Mouse (Mus musculus) layer of hippocampus, adult 11-12 months (tissue): ENCODE data around the gene Zfp462.
A peak's percentile ranks its signal among the peaks of the same experiment; 100 is the strongest.

Experiments used
- DNase-seq: peaks from one replicate; pipeline ENCODE4 v3.0.0; 2022; ENCODE audit warnings: low spot score

Gene Zfp462

DNA sequence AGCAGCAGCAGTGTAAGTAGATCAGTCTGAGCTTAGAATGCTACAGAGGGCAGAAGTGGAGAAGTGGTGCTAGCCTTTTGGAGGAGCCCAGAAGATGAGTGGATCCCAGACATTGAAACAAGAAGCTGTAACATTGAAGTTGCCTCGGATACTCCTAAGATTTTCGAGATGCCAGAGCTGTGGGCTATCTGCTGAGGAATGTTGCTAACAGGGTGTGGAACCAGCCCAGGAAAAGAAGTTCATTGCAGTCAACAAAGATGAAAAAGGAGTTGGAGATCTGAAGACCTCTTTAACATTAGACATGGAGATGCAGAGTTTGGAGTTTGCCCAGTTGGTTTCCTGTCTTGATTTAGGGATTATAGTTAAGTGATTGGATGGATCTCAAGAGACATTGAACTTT lies 51.2 kb downstream of the Zfp462 start:
- no peak for DNase-seq

DNA sequence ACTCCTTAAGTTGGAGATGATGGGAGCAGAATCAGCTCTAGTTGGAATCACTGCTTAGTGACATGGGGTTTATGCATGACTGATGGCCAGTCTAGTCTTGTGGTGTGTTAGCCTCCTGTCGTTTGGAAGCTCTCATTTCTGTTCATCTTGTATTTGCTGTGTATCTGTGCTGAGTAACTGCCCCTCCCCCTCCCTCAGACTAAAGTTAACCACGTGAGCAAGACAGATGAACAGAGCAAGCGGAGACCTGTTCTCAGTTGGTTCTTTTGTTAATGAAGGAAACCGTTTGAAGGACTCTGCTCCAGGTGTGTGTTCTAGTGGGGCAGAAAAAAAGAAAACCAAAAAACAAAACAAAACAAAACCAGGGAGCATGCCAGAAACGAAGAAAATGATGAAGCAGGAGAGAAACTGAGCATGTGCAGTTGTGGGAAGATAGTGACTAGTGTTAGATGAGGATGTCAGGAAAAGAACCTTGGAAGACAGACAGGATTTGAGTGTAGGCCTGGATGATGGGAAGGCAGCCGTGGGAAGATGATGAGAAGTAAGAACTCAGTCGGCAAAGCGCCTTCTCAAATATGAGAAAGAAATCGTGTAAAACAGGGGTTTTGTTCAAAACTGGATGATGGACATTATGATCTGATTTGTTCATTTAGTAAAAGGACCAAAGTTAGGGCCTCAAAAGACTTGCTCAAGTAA lies 53.4 kb downstream of the Zfp462 start:
- no peak for DNase-seq

DNA sequence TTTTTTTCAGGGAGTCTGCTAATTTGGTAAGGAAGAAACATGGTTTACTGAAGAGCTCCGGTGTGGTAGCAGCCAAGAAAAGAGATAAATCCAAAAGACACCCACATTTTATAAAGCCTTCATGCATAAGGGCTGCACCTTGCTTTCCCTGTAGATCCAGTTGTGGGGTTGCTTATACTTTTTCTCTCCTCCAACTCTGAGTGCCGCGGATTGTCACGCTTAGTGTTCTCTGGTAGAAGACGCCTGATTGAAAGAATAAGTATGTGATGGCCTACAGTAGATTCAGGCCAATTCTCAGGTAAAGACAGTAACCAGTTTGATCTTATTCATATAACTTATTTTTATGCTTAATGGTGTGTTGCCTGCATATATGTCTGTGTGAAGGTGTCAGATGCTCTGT lies 54.7 kb downstream of the Zfp462 start:
- no peak for DNase-seq

DNA sequence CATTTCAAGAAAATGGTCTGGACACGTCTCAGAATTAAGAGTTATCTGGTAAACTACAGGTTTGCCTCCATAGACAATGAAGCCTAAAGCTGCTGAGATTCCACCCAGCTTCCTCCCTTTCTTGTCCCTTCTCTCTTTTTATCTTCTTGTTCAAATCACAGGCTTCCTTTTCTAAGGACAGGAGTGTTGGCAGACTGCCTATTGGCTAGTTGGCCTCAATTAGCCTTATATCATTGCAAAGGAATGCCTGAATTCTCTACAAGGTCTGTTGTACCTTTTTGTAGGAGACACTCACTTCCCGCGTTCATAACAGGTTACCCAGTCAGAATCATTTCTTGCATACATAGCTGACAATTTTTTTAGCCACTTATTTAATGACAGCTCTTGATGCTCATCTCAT lies 56.5 kb downstream of the Zfp462 start:
- DNase-seq, result no peak

GRCm38 (mm10) chr4:55003128-55003527 lies 58.3 kb downstream of the Zfp462 start:
- DNase-seq, result no peak

GRCm38 (mm10) chr4:55005066-55005465 lies 60.2 kb downstream of the Zfp462 start:
- peak; percentile 35 for DNase-seq

GRCm38 (mm10) chr4:55005521-55005969 lies 60.7 kb downstream of the Zfp462 start:
- DNase-seq, result peak; percentile 28

- no peak for DNase-seq
Observed at GRCm38 (mm10) chr4:55006024-55006423, 61.2 kb downstream of the Zfp462 start.

DNA sequence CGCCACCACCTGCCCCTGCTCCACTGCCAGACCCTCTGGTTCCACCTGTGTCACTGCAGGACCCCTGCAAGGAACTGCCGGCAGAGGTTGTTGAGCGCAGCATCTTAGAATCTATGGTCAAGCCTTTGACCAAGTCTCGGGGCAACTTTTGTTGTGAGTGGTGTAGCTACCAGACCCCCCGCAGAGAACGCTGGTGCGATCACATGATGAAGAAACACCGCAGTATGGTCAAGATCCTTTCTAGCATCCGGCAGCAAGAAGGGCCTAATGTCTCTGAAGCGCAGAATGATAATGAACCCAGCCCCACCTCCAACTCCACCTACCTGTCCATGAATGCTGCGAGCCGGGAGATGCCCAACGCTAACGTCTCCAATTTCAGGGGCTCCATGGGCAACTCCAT lies 63.8 kb downstream of the Zfp462 start:
- DNase-seq, result no peak

GRCm38 (mm10) chr4:55011391-55011790 lies 66.5 kb downstream of the Zfp462 start:
- no peak for DNase-seq

DNA sequence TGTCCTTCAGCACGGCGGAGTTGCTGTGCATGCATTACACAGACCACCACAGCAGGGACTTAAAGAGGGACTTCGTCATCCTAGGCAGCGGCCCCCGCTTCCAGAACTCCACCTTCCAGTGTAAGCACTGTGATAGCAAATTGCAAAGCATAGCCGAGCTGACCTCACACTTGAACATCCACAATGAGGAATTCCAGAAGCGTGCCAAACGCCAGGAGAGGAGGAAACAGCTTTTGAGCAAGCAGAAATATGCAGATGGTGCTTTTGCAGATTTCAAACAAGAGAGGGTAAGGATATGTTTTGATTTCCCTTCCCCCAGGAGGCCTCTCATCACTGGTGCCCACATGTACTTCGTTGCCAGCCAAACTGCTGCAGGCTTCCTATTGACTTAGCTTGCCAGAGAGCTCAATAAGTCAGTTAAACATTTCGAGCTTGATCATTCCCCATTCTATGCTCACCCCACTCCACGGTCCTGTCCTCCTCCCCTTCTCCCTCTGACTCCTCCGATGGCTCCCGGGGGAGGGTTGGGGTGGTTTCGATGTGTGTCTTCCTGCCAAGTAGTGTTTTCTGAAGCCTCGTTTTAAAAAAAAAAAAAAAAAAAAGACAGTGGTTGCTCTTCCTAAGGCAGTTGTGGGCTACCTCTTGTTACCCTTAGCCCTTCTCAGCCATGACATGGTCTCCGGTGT lies 68.9 kb downstream of the Zfp462 start:
- DNase-seq, result peak; percentile 61

- DNase-seq, result no peak
Observed at GRCm38 (mm10) chr4:55014731-55015463, 70.0 kb downstream of the Zfp462 start.

DNA sequence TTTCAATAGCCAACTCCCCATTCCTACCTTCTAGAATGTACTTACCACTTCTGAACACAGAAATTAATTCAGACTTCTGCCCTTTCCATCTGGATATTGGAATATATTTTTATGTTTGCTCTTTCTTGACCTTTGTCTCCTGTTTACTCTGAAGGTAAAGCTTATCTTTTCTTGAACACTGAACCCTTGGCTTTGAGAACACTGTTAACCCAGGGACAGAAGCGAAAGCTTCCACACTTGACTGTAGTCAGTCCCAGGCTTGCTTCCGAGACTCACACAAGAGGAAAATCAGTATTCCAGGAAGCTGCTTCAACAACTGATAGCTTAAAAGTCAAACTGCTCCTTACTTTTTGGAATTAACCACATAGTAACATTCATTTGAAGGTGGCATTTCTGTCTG lies 70.7 kb downstream of the Zfp462 start:
- DNase-seq, result no peak

- DNase-seq, result no peak
Observed at GRCm38 (mm10) chr4:55026109-55026646, 81.3 kb downstream of the Zfp462 start.

DNA sequence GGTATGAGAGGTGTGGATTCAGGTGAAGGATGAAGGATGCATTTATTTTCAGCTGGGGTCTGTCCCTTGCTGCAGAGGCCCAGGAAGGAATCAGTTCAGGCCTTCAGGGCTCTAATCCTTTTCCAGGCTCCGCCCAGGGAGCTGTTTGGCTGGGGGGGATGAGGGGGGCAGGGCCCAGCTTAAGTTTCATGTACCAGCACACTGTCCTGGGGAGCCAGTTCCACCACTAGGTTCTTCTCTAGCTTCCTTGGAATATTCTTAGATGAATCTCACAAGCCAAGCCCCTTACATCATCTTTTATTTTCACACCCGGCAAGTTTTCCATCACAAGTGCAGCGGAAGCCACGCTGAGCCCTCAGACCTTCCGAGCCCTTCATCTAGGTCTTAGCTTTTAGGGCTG lies 85.6 kb downstream of the Zfp462 start:
- no peak for DNase-seq

DNA sequence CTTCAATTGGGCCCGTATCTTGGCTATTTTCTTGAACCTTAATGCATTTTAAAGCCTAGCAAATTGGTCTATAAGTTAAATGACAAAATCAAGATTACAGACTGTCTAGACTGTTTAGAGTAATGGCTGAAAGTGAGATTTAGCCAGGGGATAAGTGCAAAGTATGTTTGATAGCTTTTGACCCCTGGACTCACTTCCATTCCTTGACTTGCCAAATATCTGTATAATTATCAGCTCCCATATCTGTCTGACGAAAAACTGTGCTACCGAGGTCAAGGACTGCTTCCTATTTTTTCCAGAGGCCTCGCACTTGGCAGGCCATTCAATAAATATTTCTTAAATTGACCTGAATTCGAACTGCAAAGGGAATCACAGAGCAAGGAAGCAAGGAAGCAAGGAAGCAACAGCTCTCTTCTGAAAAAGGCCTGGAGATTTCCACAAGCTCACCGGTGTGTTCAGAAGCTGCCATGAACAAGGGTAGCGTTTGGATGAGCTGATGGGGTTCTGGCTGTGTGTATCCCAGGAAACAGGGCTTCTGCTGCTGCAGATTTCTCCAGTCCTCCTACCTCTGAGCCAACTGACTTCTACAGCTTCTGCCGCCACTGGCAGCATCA lies 87.6 kb downstream of the Zfp462 start:
- DNase-seq, result no peak

DNA sequence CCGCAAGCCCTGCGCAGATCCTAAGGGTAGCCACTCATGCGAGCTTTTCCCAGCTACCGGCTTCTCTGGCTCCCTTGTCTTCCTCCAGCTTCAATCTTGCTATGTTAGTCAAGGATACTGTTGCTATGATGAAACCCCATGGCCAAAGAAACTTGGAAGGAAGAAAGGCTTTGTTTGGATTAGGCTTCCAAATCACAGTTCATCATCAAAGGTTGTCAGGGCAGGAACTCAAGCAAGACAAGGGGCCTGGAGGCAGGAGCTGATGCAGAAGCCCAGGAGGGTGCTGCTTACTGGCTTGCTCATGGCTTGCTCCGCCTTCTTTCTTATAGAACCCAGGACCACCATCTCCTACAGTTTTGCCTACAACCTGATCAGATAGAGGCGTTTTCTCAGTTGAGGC lies 88.6 kb downstream of the Zfp462 start:
- no peak for DNase-seq

- no peak for DNase-seq
Observed at GRCm38 (mm10) chr4:55038139-55038538, 93.3 kb downstream of the Zfp462 start.

DNA sequence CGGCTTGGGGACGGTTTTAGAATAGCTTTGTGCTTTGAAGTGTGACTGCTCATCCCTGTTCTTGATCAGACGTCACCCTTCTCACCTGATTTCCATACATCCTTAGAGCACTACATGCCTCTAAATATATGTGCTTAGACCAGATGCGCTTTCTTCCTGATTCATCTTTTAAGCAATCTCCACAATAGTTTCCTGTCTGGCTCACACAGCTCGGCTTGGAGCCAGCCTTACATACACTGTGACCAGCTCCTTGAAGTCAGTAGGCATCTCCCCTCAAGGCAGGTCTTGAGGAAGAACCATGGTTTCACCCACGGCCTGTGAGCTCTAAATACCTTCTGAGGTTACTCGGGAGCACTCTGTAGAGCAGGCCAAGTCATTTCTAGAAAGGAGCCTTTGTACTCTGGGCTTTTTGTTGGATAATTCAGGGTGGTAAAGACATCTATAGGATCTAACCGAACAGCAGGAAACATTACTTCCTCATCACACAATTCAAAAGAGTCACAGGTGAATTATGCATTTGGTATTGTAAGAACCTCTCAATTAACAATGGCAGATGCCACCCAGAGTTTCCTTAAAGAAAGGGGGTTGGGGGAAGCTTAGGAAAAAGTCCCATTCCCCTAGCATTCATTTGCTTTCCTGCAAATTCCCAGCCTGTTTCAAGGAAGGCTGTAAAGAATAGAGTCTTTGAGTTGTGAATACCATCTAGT lies 95.6 kb downstream of the Zfp462 start:
- DNase-seq, result no peak

- DNase-seq, result no peak
Observed at GRCm38 (mm10) chr4:55041106-55041730, 96.4 kb downstream of the Zfp462 start.

DNA sequence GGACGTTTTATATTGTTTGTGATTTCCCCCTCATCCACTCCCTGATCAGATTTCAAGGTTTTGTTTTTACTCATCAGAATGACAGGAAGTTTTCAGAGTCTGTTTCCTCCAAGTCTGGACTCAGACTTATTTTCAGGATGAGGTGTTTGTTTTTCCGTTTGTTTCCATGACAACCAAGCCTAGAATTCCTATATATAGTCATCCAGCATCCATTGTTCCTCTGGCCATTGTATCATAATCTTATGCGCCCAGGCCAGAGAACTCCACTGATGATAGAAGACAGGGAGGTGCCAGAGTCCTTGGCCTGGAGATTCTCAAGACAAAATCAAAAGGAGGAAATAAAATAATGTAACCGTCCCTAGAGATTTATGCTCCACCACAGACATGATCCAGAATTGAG lies 97.7 kb downstream of the Zfp462 start:
- DNase-seq, result no peak
